Mouse (Mus musculus) C2C12 (cell line): ENCODE data around the gene Fblim1. TPM values are rescaled to one million over a fixed set of nuclear protein-coding genes. Genes with fewer than 3 reads are reported as not detected.

Experiments used
- H3K27me3 ChIP-seq: one replicate; pipeline ENCODE4 v1.6.1; 2011; ENCODE audit not compliant: control insufficient read depth, insufficient read depth, insufficient read length
- H3K36me3 ChIP-seq: one replicate; pipeline ENCODE4 v1.6.1; 2011; ENCODE audit not compliant: control insufficient read depth, insufficient read depth
- H3K4me3 ChIP-seq: one replicate; pipeline ENCODE4 v1.5.1; 2011; ENCODE audit warnings: mild to moderate bottlenecking, control low read depth; ENCODE audit not compliant: poor library complexity, insufficient read depth, severe bottlenecking
- H3K79me2 ChIP-seq: one replicate; pipeline ENCODE4 v1.6.1; 2011; ENCODE audit not compliant: control insufficient read depth, insufficient read depth
- H3K79me3 ChIP-seq: one replicate; pipeline ENCODE4 v1.6.1; 2011; ENCODE audit warnings: low read depth, control low read depth
- H3ac ChIP-seq: one replicate; pipeline ENCODE3; 2011; ENCODE audit warnings: low read depth; ENCODE audit not compliant: control insufficient read depth, insufficient read length
- CEBPB ChIP-seq: IDR thresholded peaks from one replicate; pipeline ENCODE4 v1.6.1; 2011; ENCODE audit warnings: low read depth, mild to moderate bottlenecking, control low read depth, moderate library complexity
- CTCF ChIP-seq: IDR thresholded peaks from one replicate; pipeline ENCODE4 v1.5.1; 2011; ENCODE audit not compliant: control insufficient read depth, insufficient read depth, insufficient read length
- FOSL1 ChIP-seq: IDR thresholded peaks from one replicate; pipeline ENCODE4 v1.8.0; 2011; ENCODE audit warnings: mild to moderate bottlenecking, low read length; ENCODE audit not compliant: poor library complexity, insufficient read depth, severe bottlenecking
- MAX ChIP-seq: IDR thresholded peaks from one replicate; pipeline ENCODE4 v1.6.1; 2011; ENCODE audit warnings: mild to moderate bottlenecking, control low read depth
- MYOD1 ChIP-seq: IDR thresholded peaks from one replicate; pipeline ENCODE4 v1.6.1; 2011; ENCODE audit warnings: low read depth; ENCODE audit not compliant: control insufficient read depth, insufficient read length
- MYOG ChIP-seq: IDR thresholded peaks from one replicate; pipeline ENCODE4 v1.6.1; 2011; ENCODE audit not compliant: control insufficient read depth, insufficient read length; ENCODE audit errors: extremely low read depth
- USF1 ChIP-seq: IDR thresholded peaks from one replicate; pipeline ENCODE4 v1.6.1; 2011; ENCODE audit warnings: low read depth, mild to moderate bottlenecking, control low read depth, moderate library complexity
- polyA plus RNA-seq: library from polyadenylated mRNA; unstranded; fragments of >200 nt; fragmentation: generic; extraction: Trizol; gene quantifications from one replicate; pipeline ENCODE4 v1.2.1, GENCODE M21; 2012; ENCODE audit warnings: missing spikeins

Gene Fblim1
- polyA plus RNA-seq, 1 experiment: 49.8 TPM

GRCm38 (mm10) chr4:141631250-141631649, 25.4 kb upstream of the Fblim1 start:
- Histone ChIP-seq H3K79me3 (no peaks in the 10 kb centered on the region), H3K4me3 (no peak overlapping the region), H3ac (no peak overlapping the region), H3K27me3 (no peaks in the 10 kb centered on the region), H3K79me2 (no peaks in the 10 kb centered on the region), H3K36me3 (peaks cover 9% of the 10 kb centered on the region)
- TF ChIP-seq CEBPB (no peak), CTCF (no peak), MYOG (no peak), FOSL1 (no peak), MYOD1 (no peak), MAX (no peak), USF1 (no peak)

GRCm38 (mm10) chr4:141630021-141630420, 24.1 kb upstream of the Fblim1 start:
- Histone ChIP-seq H3K4me3 (no peak overlapping the region), H3K27me3 (no peaks in the 10 kb centered on the region), H3K79me3 (no peaks in the 10 kb centered on the region), H3ac (no peak overlapping the region), H3K36me3 (peaks cover 9% of the 10 kb centered on the region), H3K79me2 (no peaks in the 10 kb centered on the region)
- TF ChIP-seq MYOG: no peak
- no peak for TF ChIP-seq USF1
- no peak for TF ChIP-seq MYOD1
- no peak for TF ChIP-seq MAX
- TF ChIP-seq CEBPB: no peak
- no peak for TF ChIP-seq FOSL1
- TF ChIP-seq CTCF: no peak

GRCm38 (mm10) chr4:141628661-141629060, 22.8 kb upstream of the Fblim1 start:
- Histone ChIP-seq H3K4me3 (no peak overlapping the region), H3K36me3 (peaks cover 9% of the 10 kb centered on the region)
- no peak for TF ChIP-seq MAX
- TF ChIP-seq CEBPB: no peak
- no peak for TF ChIP-seq USF1
- TF ChIP-seq CTCF: no peak
- TF ChIP-seq MYOD1: no peak
- no peak for TF ChIP-seq MYOG
- TF ChIP-seq FOSL1: no peak

GRCm38 (mm10) chr4:141627502-141627901, 21.6 kb upstream of the Fblim1 start:
- TF ChIP-seq MAX: no peak
- no peak for TF ChIP-seq FOSL1
- no peak for TF ChIP-seq CTCF
- no peak for TF ChIP-seq USF1
- TF ChIP-seq MYOD1: no peak
- no peak for TF ChIP-seq MYOG
- no peak for TF ChIP-seq CEBPB
- H3ac ChIP-seq: no peak overlapping the region
- no peaks in the 10 kb centered on the region for H3K27me3 ChIP-seq
- no peaks in the 10 kb centered on the region for H3K79me2 ChIP-seq
- no peaks in the 10 kb centered on the region for H3K79me3 ChIP-seq
- peaks cover 9% of the 10 kb centered on the region for H3K36me3 ChIP-seq
- no peak overlapping the region for H3K4me3 ChIP-seq

More at GRCm38 (mm10) chr4:141628661-141629060, 22.8 kb upstream of the Fblim1 start:
- no peaks in the 10 kb centered on the region for H3K79me3 ChIP-seq
- no peaks in the 10 kb centered on the region for H3K79me2 ChIP-seq
- H3K27me3 ChIP-seq: no peaks in the 10 kb centered on the region
- no peak overlapping the region for H3ac ChIP-seq

- Histone ChIP-seq H3K79me3 (no peaks in the 10 kb centered on the region), H3K79me2 (no peaks in the 10 kb centered on the region), H3K36me3 (peaks cover 4% of the 10 kb centered on the region), H3K27me3 (no peaks in the 10 kb centered on the region), H3ac (no peak overlapping the region), H3K4me3 (no peak overlapping the region)
- no peak for TF ChIP-seq CTCF
- TF ChIP-seq USF1: no peak
- TF ChIP-seq MAX: no peak
- no peak for TF ChIP-seq MYOD1
- no peak for TF ChIP-seq CEBPB
- TF ChIP-seq MYOG: no peak
- TF ChIP-seq FOSL1: no peak
Observed at GRCm38 (mm10) chr4:141625774-141626550, 20.1 kb upstream of the Fblim1 start.
